Mouse (Mus musculus) midbrain, embryonic 13.5 days (tissue): ENCODE data around the gene Tnip2. TPM values are rescaled to one million over a fixed set of nuclear protein-coding genes. Genes with fewer than 3 reads are reported as not detected.

ENCODE experiments used
- ATAC-seq: fragments of 200-750 bp; cut with Nextera tagmentation; 2 replicates; pipeline ENCODE4 v1.8.0; 2017; ENCODE audit warnings: mild to moderate bottlenecking, moderate TSS enrichment, moderate library complexity
- H3K27ac ChIP-seq: fragments of 300-500 bp; sonication (generic); 2 replicates; pipeline ENCODE4 v1.5.1; 2015; ENCODE audit warnings: inconsistent platforms, mild to moderate bottlenecking, moderate library complexity
- H3K27me3 ChIP-seq: fragments of 300-500 bp; sonication (generic); 2 replicates; pipeline ENCODE4 v1.6.1; 2015; ENCODE audit warnings: mild to moderate bottlenecking, inconsistent platforms
- H3K36me3 ChIP-seq: fragments of 300-500 bp; sonication (generic); 2 replicates; pipeline ENCODE4 v1.6.1; 2015; ENCODE audit warnings: mild to moderate bottlenecking, inconsistent platforms
- H3K4me1 ChIP-seq: fragments of 300-500 bp; sonication (generic); replicated peaks from 2 replicates; pipeline ENCODE4 v1.6.1; 2015; ENCODE audit warnings: inconsistent platforms
- H3K4me2 ChIP-seq: fragments of 300-500 bp; sonication (generic); replicated peaks from 2 replicates; pipeline ENCODE4 v1.6.1; 2015; ENCODE audit warnings: moderate library complexity, mild to moderate bottlenecking, inconsistent platforms
- H3K4me3 ChIP-seq: fragments of 300-500 bp; sonication (generic); replicated peaks from 2 replicates; pipeline ENCODE4 v1.5.1; 2015; ENCODE audit warnings: mild to moderate bottlenecking, inconsistent platforms
- H3K9ac ChIP-seq: fragments of 300-500 bp; sonication (generic); replicated peaks from 2 replicates; pipeline ENCODE4 v1.6.1; 2015; ENCODE audit warnings: mild to moderate bottlenecking, inconsistent platforms
- H3K9me3 ChIP-seq: fragments of 300-500 bp; sonication (generic); 2 replicates; pipeline ENCODE4 v1.6.1; 2016; ENCODE audit warnings: mild to moderate bottlenecking, inconsistent platforms
- WGBS: fragments of 180-500 bp; shearing (Covaris S2); methylation state at CpG from one replicate; pipeline ENCODE4 v1.1.7; 2015; 5-methylcytosine and 5-hydroxymethylcytosine counted together
- polyA plus RNA-seq: library from polyadenylated mRNA; unstranded; fragments of >200 nt; fragmentation: Nextera tagmentation; extraction: Ambion mirVana; gene quantifications from 2 replicates; pipeline ENCODE4 v1.2.1, GENCODE M21; 2015

Tnip2 gene
- polyA plus RNA-seq, 1 experiment from 2014 or later: 6.9 TPM

DNA sequence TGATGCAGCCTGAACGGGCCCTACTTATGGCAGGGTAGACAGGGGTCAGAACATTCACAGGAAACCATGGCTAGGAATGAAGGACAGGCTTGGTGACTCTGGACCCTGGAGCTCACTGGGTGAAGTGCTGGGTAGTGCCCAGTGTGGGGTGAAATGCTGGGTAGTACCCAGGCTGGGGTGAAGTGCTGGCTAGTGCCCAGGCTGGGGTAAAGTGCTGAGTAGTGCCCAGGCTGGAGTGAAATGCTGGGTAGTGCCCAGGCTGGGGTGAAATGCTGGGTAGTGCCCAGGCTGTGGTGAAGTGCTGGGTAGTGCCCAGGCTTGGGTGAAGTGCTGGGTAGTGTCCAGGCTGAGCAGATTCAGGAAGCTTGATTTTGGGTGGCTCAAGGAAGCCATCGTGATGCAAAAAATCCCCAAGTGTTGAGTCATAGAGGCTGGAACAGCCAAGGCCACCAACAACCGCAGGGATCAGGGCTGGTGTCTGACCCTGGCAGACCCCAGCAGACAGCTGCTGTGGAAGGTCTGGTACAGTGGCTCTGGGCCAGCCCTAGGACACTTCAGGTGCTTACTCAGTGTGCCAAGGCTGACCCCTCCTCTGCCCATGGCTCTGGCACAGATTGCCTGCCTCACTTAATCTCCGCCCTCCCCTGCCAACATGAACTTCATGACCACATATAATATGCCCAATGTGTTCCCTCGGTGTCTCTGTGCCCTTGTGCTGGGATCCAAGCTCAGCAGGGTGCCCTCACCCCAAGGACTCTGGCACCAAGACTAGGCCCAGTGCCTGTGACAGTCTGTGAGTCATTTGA is 21.2 kb upstream of the Tnip2 start:
- H3K9ac ChIP-seq: no peak overlapping the region
- H3K27ac ChIP-seq: no peak overlapping the region
- ATAC-seq: no peak
- H3K4me1 ChIP-seq: no peaks in the 10 kb centered on the region
- no peaks in the 10 kb centered on the region for H3K36me3 ChIP-seq
- 85% methylated on average over 5 of the region's 5 CpGs for WGBS
- no peaks in the 10 kb centered on the region for H3K9me3 ChIP-seq
- H3K27me3 ChIP-seq: no peaks in the 10 kb centered on the region
- no peak overlapping the region for H3K4me2 ChIP-seq
- no peak overlapping the region for H3K4me3 ChIP-seq

DNA sequence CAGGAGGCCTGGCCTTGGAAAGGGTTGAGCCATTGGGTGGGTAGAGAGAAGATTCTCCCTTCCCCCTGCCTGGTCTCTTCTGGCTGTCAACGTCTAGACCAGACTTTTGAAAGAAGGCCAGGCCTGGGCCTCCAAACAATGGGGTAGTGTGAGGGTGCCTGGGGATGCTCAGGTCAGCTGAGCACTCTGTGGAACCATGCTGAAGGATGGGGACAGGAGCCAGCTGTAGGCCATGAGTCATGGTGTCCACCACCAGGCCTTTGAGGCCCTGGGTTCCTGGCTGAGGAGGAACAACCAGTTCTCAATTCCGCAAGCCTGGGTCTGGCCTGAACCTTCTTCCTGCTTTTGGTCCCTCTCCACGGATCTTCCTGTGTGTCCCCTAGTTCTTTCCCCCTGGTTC is 20.0 kb upstream of the Tnip2 start:
- WGBS: 86% methylated on average over 3 of the region's 3 CpGs
- no peak for ATAC-seq
- Histone ChIP-seq H3K27me3 (no peaks in the 10 kb centered on the region), H3K27ac (no peak overlapping the region), H3K4me3 (no peak overlapping the region), H3K4me1 (no peaks in the 10 kb centered on the region), H3K9ac (no peak overlapping the region), H3K36me3 (no peaks in the 10 kb centered on the region), H3K4me2 (no peak overlapping the region), H3K9me3 (no peaks in the 10 kb centered on the region)

DNA sequence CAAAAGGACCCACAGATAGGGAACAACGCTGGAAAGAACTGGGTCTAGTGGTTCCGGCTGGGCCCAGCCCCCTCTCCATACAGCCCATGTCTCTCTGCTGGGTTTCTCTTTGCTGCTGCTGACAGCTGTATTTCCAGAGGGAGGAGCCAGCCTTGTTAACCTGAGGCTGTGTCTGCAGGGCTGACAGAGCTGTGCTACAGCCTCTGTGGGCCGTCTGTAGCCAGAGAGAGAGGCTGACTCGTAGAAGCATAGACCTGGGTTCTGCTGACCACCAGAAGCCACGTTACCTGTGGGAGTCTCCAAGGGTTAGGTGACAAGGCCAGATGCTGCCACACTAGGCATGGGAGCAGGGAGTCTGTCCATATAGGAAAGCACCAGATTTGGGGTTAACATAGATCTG is 19.3 kb upstream of the Tnip2 start:
- no peak overlapping the region for H3K4me2 ChIP-seq
- WGBS: 82% methylated on average over 5 of the region's 5 CpGs
- H3K9ac ChIP-seq: no peak overlapping the region
- H3K27me3 ChIP-seq: no peaks in the 10 kb centered on the region
- no peaks in the 10 kb centered on the region for H3K4me1 ChIP-seq
- H3K27ac ChIP-seq: no peak overlapping the region
- no peak for ATAC-seq
- no peaks in the 10 kb centered on the region for H3K36me3 ChIP-seq
- no peak overlapping the region for H3K4me3 ChIP-seq
- H3K9me3 ChIP-seq: no peaks in the 10 kb centered on the region

DNA sequence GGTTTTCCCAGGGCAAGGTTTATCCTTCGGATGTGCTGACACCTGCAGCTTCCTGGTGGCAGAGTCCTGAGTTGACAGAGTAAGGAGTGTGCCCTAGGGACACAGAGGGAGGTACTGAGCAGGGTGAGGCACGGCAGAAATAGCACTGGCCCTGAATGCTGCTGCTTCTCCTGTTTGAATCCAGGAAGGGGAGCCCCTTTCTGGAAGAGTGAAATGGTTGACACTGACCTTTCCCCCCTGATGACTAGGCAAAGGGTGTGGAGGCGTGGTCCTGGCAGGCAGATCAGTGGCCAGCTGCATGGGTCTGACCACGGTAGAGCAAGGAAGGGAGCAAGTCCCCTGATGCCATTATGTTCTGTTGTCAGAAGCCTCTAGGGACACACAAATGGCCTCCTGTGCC is 16.9 kb upstream of the Tnip2 start:
- ATAC-seq: no peak
- Histone ChIP-seq H3K36me3 (no peaks in the 10 kb centered on the region), H3K4me3 (no peak overlapping the region), H3K27ac (no peak overlapping the region), H3K27me3 (peaks cover 16% of the 10 kb centered on the region; the same call in 1 of the 2 replicates), H3K4me2 (no peak overlapping the region), H3K4me1 (0 out of 2 replicates have a peak, but pooled peaks cover 3% of the 10 kb centered on the region), H3K9me3 (no peaks in the 10 kb centered on the region), H3K9ac (no peak overlapping the region)
- WGBS: 50% methylated on average over 4 of the region's 4 CpGs

DNA sequence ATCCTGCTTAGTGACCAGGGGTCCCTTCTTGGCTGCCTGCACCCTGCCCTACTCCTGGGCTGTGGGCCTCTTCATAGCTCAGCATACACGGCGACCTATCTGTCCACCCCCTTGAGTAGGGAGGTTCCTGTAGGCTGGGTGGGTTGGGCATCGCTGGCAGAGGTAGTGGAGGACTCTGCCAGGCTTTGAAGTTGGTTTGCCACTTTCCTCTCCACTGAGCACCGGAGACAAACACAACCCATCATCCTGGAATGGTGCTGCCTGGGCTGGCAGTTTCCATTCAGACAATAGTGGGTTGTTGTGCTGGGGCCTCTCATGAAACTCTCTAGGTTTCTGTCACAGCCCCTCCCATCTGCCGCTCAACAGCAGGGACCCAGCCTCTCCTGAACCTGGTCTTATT is 16.3 kb upstream of the Tnip2 start:
- Histone ChIP-seq H3K27me3 (peaks cover 16% of the 10 kb centered on the region; the same call in 1 of the 2 replicates), H3K4me2 (no peak overlapping the region), H3K27ac (no peak overlapping the region), H3K9me3 (no peaks in the 10 kb centered on the region), H3K4me3 (no peak overlapping the region), H3K4me1 (0 out of 2 replicates have a peak, but pooled peaks cover 5% of the 10 kb centered on the region), H3K9ac (no peak overlapping the region), H3K36me3 (no peaks in the 10 kb centered on the region)
- no peak for ATAC-seq
- WGBS: 81% methylated on average over 5 of the region's 5 CpGs

DNA sequence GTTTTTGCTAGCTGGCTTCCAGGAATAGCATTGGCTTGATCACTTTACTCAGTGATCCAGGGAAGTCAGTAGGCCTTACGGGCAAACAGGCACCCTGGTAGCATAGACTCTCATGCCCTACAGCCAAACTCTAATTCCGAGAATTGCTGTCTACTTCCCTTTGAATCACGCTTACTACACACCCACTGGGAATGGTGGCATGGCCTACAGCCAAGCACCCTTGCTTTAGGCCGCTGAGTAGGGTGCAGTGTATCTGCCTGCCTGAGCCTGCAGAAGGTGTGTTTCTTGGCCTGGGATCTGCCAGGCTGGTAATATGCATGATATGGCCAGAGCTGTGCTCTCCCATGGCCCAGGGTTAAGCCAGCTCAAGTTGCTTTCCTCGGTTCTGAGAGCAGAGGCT is 14.9 kb upstream of the Tnip2 start:
- Histone ChIP-seq H3K9me3 (no peaks in the 10 kb centered on the region), H3K4me2 (no peak overlapping the region), H3K4me3 (no peak overlapping the region), H3K36me3 (no peaks in the 10 kb centered on the region), H3K4me1 (0 out of 2 replicates have a peak, but pooled peaks cover 5% of the 10 kb centered on the region), H3K9ac (no peak overlapping the region), H3K27me3 (peaks cover 16% of the 10 kb centered on the region; the same call in 1 of the 2 replicates), H3K27ac (no peak overlapping the region)
- 84% methylated on average over 5 of the region's 5 CpGs for WGBS
- no peak for ATAC-seq

DNA sequence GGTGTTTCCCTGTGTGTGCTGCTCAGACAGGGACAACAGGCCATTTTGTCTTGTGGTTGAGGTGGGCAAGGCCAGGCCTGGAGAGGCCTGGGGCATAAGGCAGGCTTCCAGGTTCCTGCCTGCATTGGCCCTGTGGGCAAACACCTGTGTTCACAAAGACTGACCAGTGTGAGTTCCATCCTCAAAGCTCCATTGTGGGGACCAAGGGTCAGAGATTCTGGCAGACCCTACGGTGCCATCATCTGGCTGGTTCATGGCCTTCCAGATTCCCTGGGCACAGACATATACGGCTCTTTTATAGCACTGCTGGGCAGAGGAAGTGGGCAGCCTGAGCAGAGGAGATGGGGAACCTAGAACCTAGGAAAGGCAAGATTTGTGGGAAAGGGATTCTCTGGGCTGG is 13.6 kb upstream of the Tnip2 start:
- H3K4me2 ChIP-seq: no peak overlapping the region
- H3K36me3 ChIP-seq: no peaks in the 10 kb centered on the region
- H3K9ac ChIP-seq: no peak overlapping the region
- no peak for ATAC-seq
- no peaks in the 10 kb centered on the region for H3K9me3 ChIP-seq
- no peak overlapping the region for H3K27ac ChIP-seq
- H3K4me3 ChIP-seq: no peak overlapping the region
- H3K4me1 ChIP-seq: 0 out of 2 replicates have a peak, but pooled peaks cover 5% of the 10 kb centered on the region
- WGBS: 81% methylated on average over 2 of the region's 2 CpGs
- H3K27me3 ChIP-seq: peaks cover 16% of the 10 kb centered on the region; the same call in 1 of the 2 replicates

DNA sequence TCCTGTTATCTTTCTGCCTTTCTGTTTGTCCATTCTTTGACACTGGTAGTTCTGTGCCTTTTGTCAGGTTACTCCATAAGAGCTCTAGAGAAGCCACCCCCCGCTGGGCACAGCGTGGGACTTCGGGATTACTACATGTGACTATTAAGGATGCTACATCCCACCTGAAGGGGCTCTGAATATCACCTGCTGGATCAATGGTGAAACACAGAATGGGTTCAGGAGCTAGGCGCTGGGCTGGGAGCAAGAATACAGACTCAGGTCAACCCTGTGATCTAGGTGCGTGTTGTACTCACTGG is 12.6 kb upstream of the Tnip2 start:
- Histone ChIP-seq H3K4me2 (peak overlapping the region; percentile 69), H3K27me3 (peaks cover 16% of the 10 kb centered on the region; the same call in 1 of the 2 replicates)
- ATAC-seq: no peak

DNA sequence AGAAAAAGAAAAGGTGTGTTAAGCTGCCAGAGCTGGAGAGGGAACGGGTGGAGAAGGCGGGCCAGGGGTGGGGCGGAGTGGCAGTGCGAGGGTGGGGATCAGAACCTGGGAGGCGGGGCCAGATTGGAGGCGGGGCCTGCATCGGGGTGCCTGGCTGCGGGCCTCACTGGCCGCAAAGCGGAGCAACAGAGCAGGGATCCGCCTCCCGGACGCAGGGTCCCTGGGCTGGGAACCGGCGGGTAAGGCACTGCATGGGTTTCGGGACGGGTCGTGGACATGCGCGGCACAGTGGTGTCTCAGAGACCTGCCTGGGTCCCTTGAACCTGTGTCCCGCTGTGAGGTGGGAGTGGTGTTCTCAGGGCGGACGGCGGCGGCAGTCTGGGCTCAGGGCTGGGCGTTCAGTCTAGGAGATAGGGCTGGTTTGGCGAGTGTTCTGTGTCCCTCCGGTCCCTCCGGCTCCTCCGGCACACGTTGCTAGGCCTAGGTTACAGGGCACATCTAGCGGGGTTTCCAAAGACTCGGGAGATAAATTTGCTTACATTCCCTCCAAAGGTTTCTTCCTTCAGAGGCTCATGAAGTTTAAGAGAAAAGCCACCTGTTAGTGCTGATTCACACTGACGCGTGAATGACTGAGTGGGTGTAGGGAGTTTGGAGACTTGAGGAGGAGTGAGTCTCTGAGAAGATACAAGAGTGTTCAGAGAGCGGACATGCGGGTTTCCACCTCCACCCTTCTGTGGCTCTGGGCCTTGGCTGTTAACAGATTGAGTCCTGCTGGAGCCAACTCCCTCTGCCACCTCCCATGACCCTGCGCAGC is 12.1 kb upstream of the Tnip2 start, which contains the start of gene Sh3bp2:
Gene Sh3bp2, plus strand, starts transcription at position 176 of the 814 bp plus-strand sequence.
- Histone ChIP-seq H3K4me3 (peak within 1 kb of the TSS; percentile 45), H3K4me2 (peak within 1 kb of the TSS; percentile 69), H3K36me3 (no peaks in the 10 kb centered on the region), H3K27ac (no peak within 1 kb of the TSS), H3K9ac (peak within 1 kb of the TSS; percentile 61), H3K27me3 (peaks cover 16% of the 10 kb centered on the region; the same call in 1 of the 2 replicates), H3K4me1 (0 out of 2 replicates have a peak, but pooled peaks cover 5% of the 10 kb centered on the region), H3K9me3 (no peaks in the 10 kb centered on the region)
- 3% methylated on average over 38 of the region's 38 CpGs for WGBS
- peak; percentile 86 for ATAC-seq

More for the DNA sequence above, 12.6 kb upstream of the Tnip2 start:
- Histone ChIP-seq H3K27ac (no peak overlapping the region), H3K4me1 (0 out of 2 replicates have a peak, but pooled peaks cover 5% of the 10 kb centered on the region), H3K36me3 (no peaks in the 10 kb centered on the region), H3K4me3 (no peak overlapping the region), H3K9ac (no peak overlapping the region), H3K9me3 (no peaks in the 10 kb centered on the region)
- 34% methylated on average over 5 of the region's 5 CpGs for WGBS

DNA sequence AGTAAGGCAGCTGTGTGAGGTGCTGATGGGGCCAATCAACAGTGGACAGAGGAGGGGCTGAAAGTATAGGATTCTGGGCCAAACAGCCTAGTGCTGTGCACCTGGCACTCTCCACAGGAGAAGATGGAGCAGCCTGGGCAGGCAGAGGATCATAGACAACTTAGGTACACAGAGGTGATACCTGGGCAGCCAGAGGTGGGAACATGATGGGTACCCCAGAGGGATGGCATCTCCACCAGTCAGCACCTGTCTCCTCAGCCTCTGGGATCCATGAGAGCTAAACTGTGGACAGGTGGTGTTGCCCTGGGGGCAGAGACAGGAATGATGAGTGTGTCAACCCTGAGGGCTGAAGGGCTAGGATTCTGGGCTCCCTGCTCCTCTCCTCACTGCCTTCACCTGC is 10.7 kb upstream of the Tnip2 start:
- Histone ChIP-seq H3K27ac (no peak overlapping the region), H3K36me3 (no peaks in the 10 kb centered on the region), H3K4me1 (0 out of 2 replicates have a peak, but pooled peaks cover 5% of the 10 kb centered on the region), H3K27me3 (peaks cover 16% of the 10 kb centered on the region; the same call in 1 of the 2 replicates), H3K9me3 (no peaks in the 10 kb centered on the region), H3K9ac (no peak overlapping the region), H3K4me3 (no peak overlapping the region), H3K4me2 (no peak overlapping the region)
- ATAC-seq: peak; percentile 11; the same call in 1 of the 2 replicates

DNA sequence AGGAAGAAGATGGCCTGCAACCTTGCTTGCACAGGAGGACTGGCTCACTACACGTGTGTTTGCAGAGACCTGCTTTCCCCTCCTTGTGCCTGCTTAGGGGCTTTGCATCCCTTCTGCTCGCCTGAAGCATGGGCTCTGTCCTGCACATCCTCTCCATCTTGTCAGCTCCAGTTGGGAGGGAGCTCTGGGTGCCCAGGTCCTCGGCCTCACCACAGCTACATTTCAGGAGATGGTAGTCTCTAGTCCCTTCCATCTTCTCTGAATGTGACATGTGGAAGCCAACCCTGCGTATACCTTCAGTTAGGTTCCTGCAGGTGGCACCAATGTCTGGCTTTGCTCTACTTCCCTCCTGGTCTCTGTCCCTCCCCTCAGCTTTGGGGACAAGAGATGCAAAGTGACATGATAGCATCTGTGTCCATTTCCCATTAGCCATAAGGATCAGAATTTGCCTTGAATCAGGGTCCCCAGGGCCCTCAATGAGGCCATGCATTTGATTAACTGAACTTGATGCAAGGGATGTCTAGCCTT is 10.2 kb upstream of the Tnip2 start:
- Histone ChIP-seq H3K27me3 (peaks cover 16% of the 10 kb centered on the region; the same call in 1 of the 2 replicates), H3K4me1 (0 out of 2 replicates have a peak, but pooled peaks cover 5% of the 10 kb centered on the region), H3K27ac (no peak overlapping the region), H3K4me3 (no peak overlapping the region), H3K4me2 (no peak overlapping the region), H3K9ac (no peak overlapping the region), H3K9me3 (no peaks in the 10 kb centered on the region), H3K36me3 (no peaks in the 10 kb centered on the region)
- WGBS: 61% methylated on average over 4 of the region's 4 CpGs
- no peak for ATAC-seq

DNA sequence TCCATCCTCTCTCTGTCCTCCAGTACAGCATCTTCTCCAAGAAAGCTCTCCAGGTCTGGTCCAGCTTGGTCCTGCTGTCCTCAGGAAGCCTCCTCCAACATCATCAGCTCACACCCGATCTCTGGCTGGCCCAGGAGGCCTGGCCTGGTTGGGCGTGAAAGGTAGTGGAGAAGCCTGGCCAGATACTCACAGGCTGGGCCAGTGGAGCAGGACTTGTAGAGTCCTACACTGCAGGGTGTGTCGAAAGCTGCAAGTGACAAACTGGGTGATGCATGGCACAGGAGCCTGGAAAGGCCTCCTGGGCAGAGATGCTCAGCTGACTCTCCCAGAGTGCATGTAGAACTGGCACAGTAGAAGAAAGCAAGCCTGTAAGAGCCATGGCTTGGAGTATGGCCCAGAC is 7.5 kb upstream of the Tnip2 start:
- 87% methylated on average over 3 of the region's 3 CpGs for WGBS
- Histone ChIP-seq H3K4me3 (no peak overlapping the region), H3K9ac (no peak overlapping the region), H3K36me3 (no peaks in the 10 kb centered on the region), H3K27me3 (peaks cover 6% of the 10 kb centered on the region; the same call in 1 of the 2 replicates), H3K27ac (no peak overlapping the region), H3K4me1 (0 out of 2 replicates have a peak, but pooled peaks cover 5% of the 10 kb centered on the region), H3K4me2 (no peak overlapping the region), H3K9me3 (no peaks in the 10 kb centered on the region)
- no peak for ATAC-seq
